Comparison of ENCODE assay signal across 18 mouse cellular contexts in genomic region chr14:38374660-38375059, GRCm38 (mm10).
"Had no signal": no experiment of that assay in that cellular context is flagged by ENCODE, and none has a peak within 500 bp of the region (broad histone marks: within the 10 kb centered on the region; RNA-seq: fewer than 3 reads in every experiment).

No protein-coding gene starts in this region.

- H3K9me3 ChIP-seq: midbrain, embryonic 10.5 days; midbrain, embryonic 12.5 days; neural tube, embryonic 13.5 days; neural tube, embryonic 15.5 days had no signal

- H3K36me3 ChIP-seq: midbrain, embryonic 10.5 days; midbrain, embryonic 12.5 days; neural tube, embryonic 13.5 days; neural tube, embryonic 15.5 days had no signal

- H3K27ac ChIP-seq: midbrain, embryonic 10.5 days; midbrain, embryonic 12.5 days; neural tube, embryonic 13.5 days; neural tube, embryonic 15.5 days had no signal

- H3K4me3 ChIP-seq: midbrain, embryonic 10.5 days; midbrain, embryonic 12.5 days; myocyte; neural tube, embryonic 13.5 days; neural tube, embryonic 15.5 days had no signal

- ATAC-seq: midbrain, embryonic 16.5 days had no signal

- H3K4me2 ChIP-seq: lung, embryonic 14.5 days; midbrain, embryonic 12.5 days; neural tube, embryonic 13.5 days; neural tube, embryonic 15.5 days had no signal

- H3K27me3 ChIP-seq: midbrain, embryonic 12.5 days; neural tube, embryonic 13.5 days; neural tube, embryonic 15.5 days had no signal

- H3K9ac ChIP-seq: lung, embryonic 14.5 days; midbrain, embryonic 12.5 days; neural tube, embryonic 13.5 days; neural tube, embryonic 15.5 days had no signal

- DNase-seq: lung, embryonic 14.5 days; lung, postnatal 10 days; lung, postnatal 4 days; midbrain, embryonic 14.5 days; retina, postnatal 1 day; right cerebral cortex, adult 18-20 months; right cerebral cortex, postnatal 25 days; right cerebral cortex, postnatal 4 days; spleen, adult 18-20 months; thymus, adult 18-20 months; thymus, postnatal 14 days; thymus, postnatal 36 days had no signal

- H3K4me1 ChIP-seq: midbrain, embryonic 10.5 days; midbrain, embryonic 12.5 days; neural tube, embryonic 13.5 days; neural tube, embryonic 15.5 days had no signal
